29 mouse cellular contexts compared by ENCODE assay signal in genomic region chr8:85123691-85124090, GRCm38 (mm10). TPM values are rescaled to one million over a fixed set of nuclear protein-coding genes. Genes with fewer than 3 reads are reported as not detected.
"Had no signal": no experiment of that assay in that cellular context is flagged by ENCODE, and none has a peak within 500 bp of the region (broad histone marks: within the 10 kb centered on the region; RNA-seq: fewer than 3 reads in every experiment).

No protein-coding gene starts in this region.

- H3K27me3 ChIP-seq: lung, embryonic 15.5 days; midbrain, embryonic 12.5 days; neural tube, embryonic 13.5 days; neural tube, embryonic 15.5 days had no signal

- H3K4me2 ChIP-seq: liver, embryonic 15.5 days; lung, embryonic 15.5 days; midbrain, embryonic 12.5 days; neural tube, embryonic 13.5 days; neural tube, embryonic 15.5 days had no signal

- H3K27ac ChIP-seq: liver, embryonic 15.5 days; lung, embryonic 15.5 days; macrophage; midbrain, embryonic 12.5 days; neural tube, embryonic 13.5 days; neural tube, embryonic 15.5 days had no signal

- ATAC-seq: liver, postnatal 0 days; lung, postnatal 0 days; midbrain, embryonic 16.5 days had no signal

- H3K9ac ChIP-seq: liver, embryonic 15.5 days; liver, postnatal 0 days; lung, embryonic 15.5 days; midbrain, embryonic 12.5 days; neural tube, embryonic 13.5 days; neural tube, embryonic 15.5 days had no signal

- H3K36me3 ChIP-seq: liver, embryonic 15.5 days; lung, embryonic 15.5 days; midbrain, embryonic 12.5 days; neural tube, embryonic 13.5 days; neural tube, embryonic 15.5 days had no signal

- DNase-seq: liver, postnatal 0 days; lung, adult 2 months; lung, postnatal 14 days; lung, postnatal 36 days; midbrain, embryonic 14.5 days; retina, postnatal 1 day; right cerebral cortex, adult 18-20 months; right cerebral cortex, postnatal 25 days; right cerebral cortex, postnatal 4 days; spleen, adult 18-20 months; thymus, adult 18-20 months; thymus, postnatal 14 days; thymus, postnatal 36 days had no signal

- H3K9me3 ChIP-seq: liver, embryonic 15.5 days; lung, embryonic 15.5 days; midbrain, embryonic 12.5 days; neural tube, embryonic 13.5 days; neural tube, embryonic 15.5 days had no signal

- H3K4me3 ChIP-seq: liver, embryonic 15.5 days; lung, embryonic 15.5 days; midbrain, embryonic 12.5 days; myocyte; neural tube, embryonic 13.5 days; neural tube, embryonic 15.5 days had no signal

- H3K4me1 ChIP-seq: liver, embryonic 15.5 days had no signal

RNA-seq across cellular contexts. Expression of gene Zfp791, which starts 0.8 kb away (rescaled TPM):
- total RNA-seq: megakaryocyte, adult 5-6 weeks; megakaryocyte-erythroid progenitor cell, adult 5-6 weeks had no signal
- polyA plus RNA-seq: myocyte had no signal

RNA-seq across cellular contexts. Expression of gene Cks1brt, which starts 28.0 kb away (rescaled TPM):
- total RNA-seq: megakaryocyte, adult 5-6 weeks; megakaryocyte-erythroid progenitor cell, adult 5-6 weeks had no signal
- polyA plus RNA-seq: liver, embryonic 15.5 days; liver, postnatal 0 days; lung, adult 2 months; lung, embryonic 15.5 days; lung, postnatal 0 days; macrophage; midbrain, embryonic 12.5 days; midbrain, embryonic 14.5 days; midbrain, embryonic 16.5 days; myocyte; neural tube, embryonic 11.5 days; neural tube, embryonic 13.5 days; neural tube, embryonic 15.5 days; small intestine, adult 2 months; stomach, embryonic 14.5 days; stomach, embryonic 16.5 days; thymus, postnatal 0 days had no signal
